Mouse (Mus musculus): ENCODE data around the gene Brd1.
"Not testable (repeated sequence)": the region's sequence is repeated elsewhere in the genome, so short reads cannot be mapped to it uniquely, and the experiment has no call there.

Brd1 gene

GRCm38 (mm10) chr15:88733834-88734571, at the start of gene Brd1:
Brd1 (minus strand) TSS chr15:88734233.
- DNase-seq: peak; percentile 99

- not testable (repeated sequence) for DNase-seq
These were observed 40.6 kb upstream of the Brd1 start for GRCm38 (mm10) chr15:88774630-88775029.

- DNase-seq: peak; percentile 19
These were observed 34.5 kb upstream of the Brd1 start for GRCm38 (mm10) chr15:88768537-88768936.

GRCm38 (mm10) chr15:88766139-88766538, 32.1 kb upstream of the Brd1 start:
- peak; percentile 77 for DNase-seq

- DNase-seq: no peak
These were observed 27.5 kb upstream of the Brd1 start for GRCm38 (mm10) chr15:88761551-88761950.

- DNase-seq: no peak
These were observed 24.0 kb upstream of the Brd1 start for GRCm38 (mm10) chr15:88758061-88758460.

GRCm38 (mm10) chr15:88755761-88756160, 21.7 kb upstream of the Brd1 start:
- DNase-seq: no peak

- DNase-seq: no peak
These were observed 20.9 kb upstream of the Brd1 start for GRCm38 (mm10) chr15:88754896-88755295.

- DNase-seq: no peak
These were observed 18.3 kb upstream of the Brd1 start for GRCm38 (mm10) chr15:88752403-88752733.

GRCm38 (mm10) chr15:88751564-88752402, 17.8 kb upstream of the Brd1 start, which contains the start of gene Zbed4:
Zbed4 (plus strand) TSS chr15:88751660.
- peak; percentile 91 for DNase-seq

- DNase-seq: peak; percentile 100
These were observed 16.9 kb upstream of the Brd1 start for GRCm38 (mm10) chr15:88750677-88751563.

GRCm38 (mm10) chr15:88750032-88750431, 16.0 kb upstream of the Brd1 start:
- no peak for DNase-seq

- DNase-seq: not testable (repeated sequence)
These were observed 15.6 kb upstream of the Brd1 start for GRCm38 (mm10) chr15:88749617-88750016.

- no peak for DNase-seq
These were observed 11.9 kb upstream of the Brd1 start for GRCm38 (mm10) chr15:88745926-88746325.

GRCm38 (mm10) chr15:88745347-88745746, 11.3 kb upstream of the Brd1 start:
- no peak for DNase-seq

GRCm38 (mm10) chr15:88743371-88743770, 9.3 kb upstream of the Brd1 start:
- not testable (repeated sequence) for DNase-seq

GRCm38 (mm10) chr15:88741366-88741765, 7.3 kb upstream of the Brd1 start:
- no peak for DNase-seq

GRCm38 (mm10) chr15:88738466-88738865, 4.4 kb upstream of the Brd1 start:
- DNase-seq: no peak

- no peak for DNase-seq
These were observed 2.1 kb upstream of the Brd1 start for GRCm38 (mm10) chr15:88736166-88736565.

GRCm38 (mm10) chr15:88733041-88733751, 837 bp downstream of the Brd1 start:
- peak; percentile 97 for DNase-seq

GRCm38 (mm10) chr15:88732405-88733020, 1.5 kb downstream of the Brd1 start:
- DNase-seq: no peak

GRCm38 (mm10) chr15:88730717-88731116, 3.3 kb downstream of the Brd1 start:
- no peak for DNase-seq
